Mouse (Mus musculus) 3134 (cell line): ENCODE measurements around the gene Dtnb.

ENCODE experiments used
- DNase-seq: peaks from one replicate; pipeline ENCODE4 v3.0.0-alpha.2; 2011; ENCODE audit warnings: low spot score; ENCODE audit not compliant: insufficient read length; ENCODE audit errors: extremely low read depth

Dtnb gene

GRCm38 (mm10) chr12:3795569-3795968 is 223.4 kb downstream of the Dtnb start:
- DNase-seq: no peak

DNA sequence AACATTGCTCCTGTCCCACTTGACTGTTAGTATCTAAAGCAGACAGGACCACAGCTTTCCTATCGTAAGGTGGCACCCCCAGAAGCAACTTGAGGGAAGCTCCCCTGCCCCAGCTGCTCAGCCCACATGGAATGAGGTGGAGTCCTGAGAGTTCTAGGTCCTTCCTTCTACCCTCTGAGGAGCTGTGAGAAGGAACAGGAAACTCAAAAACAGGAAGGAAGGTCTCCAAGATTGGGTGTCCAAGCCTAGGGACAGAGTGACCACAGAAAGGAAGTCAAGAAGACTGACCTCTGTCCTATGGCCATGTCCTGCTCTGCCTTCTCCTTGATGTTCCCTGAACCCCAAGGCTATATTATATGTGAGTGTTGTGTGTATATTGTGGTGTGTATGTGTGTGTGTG is 227.4 kb downstream of the Dtnb start:
- DNase-seq: no peak

GRCm38 (mm10) chr12:3805852-3806251 is 233.7 kb downstream of the Dtnb start, which contains the start of gene Dnmt3a:
Gene Dnmt3a (plus strand): TSS chr12:3806007.
- no peak for DNase-seq

GRCm38 (mm10) chr12:3806271-3806684 is 234.1 kb downstream of the Dtnb start:
- DNase-seq: peak; percentile 75

GRCm38 (mm10) chr12:3806703-3807547 is 234.7 kb downstream of the Dtnb start:
- DNase-seq: peak; percentile 55

GRCm38 (mm10) chr12:3807548-3808395 is 235.6 kb downstream of the Dtnb start:
- DNase-seq: peak; percentile 21

DNA sequence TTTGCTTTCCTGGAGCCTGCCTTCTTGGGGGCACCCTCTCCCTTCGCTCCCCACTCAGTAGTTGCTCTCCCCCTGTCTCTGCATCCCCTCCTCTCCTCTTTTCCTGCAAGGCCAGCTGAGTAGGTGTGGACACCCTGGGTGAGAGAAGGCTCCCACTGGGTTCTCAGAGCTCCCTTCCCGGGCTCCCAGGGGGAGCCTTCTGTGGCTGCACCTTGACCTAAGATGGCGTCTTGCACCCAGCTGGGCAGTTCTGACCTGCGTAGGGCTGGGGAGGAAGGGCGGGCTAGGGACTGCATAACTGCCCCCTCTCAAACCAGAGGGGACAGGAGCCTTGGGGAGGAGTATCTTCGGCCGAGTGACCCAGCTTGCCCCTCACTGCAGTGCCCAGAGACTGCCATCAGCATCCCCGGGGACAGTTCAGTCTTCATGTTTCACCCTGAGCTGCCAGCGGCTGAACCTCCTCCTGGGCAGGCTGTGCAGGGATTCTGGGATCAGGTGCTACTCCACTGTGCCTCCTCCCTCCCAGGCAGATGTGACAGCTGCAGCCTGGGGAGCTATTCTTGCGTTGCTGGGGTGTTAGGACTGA is 236.3 kb downstream of the Dtnb start:
- DNase-seq: peak; percentile 27

- no peak for DNase-seq
Observed at GRCm38 (mm10) chr12:3809520-3810180, 237.5 kb downstream of the Dtnb start.

DNA sequence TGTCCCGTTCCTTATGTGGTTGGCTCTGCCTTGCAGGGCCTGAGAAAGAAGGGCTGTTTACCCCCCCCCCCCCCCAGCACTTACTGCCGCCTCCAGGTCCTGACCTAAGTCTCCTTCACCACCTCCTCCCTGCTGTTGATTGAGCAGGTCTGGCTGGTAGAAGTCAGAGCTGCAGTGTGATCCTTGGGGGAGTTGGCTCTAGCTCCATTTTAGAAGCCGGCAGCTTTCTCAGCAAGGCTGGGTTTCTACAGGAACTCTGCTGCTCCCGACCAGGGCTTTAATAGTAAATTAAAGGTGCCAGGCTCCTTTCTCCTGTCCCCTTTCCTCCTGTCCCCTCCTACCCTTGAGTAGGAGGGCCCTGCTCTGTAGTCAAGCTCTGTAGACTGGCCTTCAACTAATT is 238.3 kb downstream of the Dtnb start:
- no peak for DNase-seq

GRCm38 (mm10) chr12:3811596-3811995 is 239.4 kb downstream of the Dtnb start:
- DNase-seq: no peak

DNA sequence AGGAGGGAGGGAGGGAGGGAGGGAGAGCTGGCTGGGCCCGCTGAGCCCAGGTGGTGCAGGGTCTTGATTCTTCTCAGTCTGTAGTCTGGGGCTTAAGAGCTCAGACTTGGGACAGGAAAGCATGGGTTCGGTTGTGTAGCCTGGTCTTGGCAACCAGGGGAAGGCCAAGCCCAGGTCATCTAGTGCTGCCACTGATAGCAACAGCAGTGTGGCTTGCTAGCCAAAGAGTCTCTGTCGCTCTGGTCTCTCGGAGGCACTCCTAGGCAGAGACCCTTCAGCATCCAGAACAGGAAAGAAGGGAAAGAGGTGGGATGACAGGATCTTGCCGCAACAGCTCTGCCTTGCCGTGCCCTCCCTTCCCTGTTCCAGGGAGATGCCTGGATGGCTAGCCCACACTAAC is 240.1 kb downstream of the Dtnb start:
- no peak for DNase-seq

- no peak for DNase-seq
Observed at GRCm38 (mm10) chr12:3813138-3813537, 241.0 kb downstream of the Dtnb start.

DNA sequence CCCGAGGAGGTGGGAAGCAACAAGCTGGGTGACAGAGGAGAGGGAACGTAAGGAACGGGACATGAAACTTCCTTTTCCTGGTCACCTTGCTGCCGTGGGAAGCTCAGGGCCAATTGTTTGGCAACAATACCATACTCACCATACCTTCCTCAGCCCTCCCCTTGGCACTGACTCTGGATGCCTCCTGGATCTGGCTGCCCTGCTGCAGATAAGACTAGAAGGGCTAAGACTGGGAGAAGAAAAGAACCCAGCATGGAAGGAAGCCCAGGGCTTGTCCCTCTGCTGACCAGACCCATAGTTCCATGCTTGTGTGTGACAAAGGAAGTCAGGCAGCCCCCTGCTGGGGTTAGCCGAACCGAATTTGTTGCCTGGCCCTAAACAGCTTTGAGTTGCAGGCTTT is 243.2 kb downstream of the Dtnb start:
- DNase-seq: no peak

DNA sequence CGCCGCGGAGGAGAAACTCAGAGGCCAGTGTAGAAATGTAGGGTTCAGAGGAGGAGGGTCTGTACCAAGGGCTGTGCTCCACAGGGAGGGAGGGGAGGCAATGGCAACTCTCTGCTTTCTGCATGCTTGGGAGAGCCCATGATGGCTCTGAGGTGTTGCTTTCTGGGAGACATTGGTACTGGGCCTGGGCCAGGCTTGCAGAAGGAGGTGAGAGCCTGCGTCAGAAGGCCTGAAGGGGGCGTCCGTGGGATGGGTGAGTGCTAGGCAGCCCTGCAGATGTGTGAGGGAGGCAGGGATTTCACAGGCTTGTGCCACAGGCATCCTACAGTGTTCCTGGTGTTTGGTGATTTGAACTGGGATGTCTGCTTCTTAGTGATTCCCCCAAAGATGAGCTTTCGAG is 244.9 kb downstream of the Dtnb start:
- no peak for DNase-seq

DNA sequence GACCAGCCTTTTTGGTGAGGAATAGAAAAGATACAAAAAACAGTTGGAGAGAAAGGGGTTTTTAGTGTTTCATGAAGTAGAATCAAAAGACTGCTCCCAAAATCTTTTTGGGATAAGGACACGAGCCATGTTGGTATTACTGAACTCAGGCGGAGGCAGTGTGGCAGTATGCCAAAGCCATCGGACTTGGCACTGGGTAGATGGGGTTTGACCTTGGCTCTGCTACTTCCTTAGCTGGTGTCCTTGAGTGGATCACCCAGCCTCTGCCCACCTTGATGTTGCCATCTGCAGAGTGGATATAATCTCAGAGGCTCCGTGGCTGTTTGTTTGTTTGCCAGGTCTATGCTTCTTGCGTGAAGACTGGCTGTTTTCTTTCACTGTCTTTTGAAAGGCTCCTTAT is 245.4 kb downstream of the Dtnb start:
- DNase-seq: no peak

GRCm38 (mm10) chr12:3819899-3820298 is 247.7 kb downstream of the Dtnb start:
- DNase-seq: no peak

DNA sequence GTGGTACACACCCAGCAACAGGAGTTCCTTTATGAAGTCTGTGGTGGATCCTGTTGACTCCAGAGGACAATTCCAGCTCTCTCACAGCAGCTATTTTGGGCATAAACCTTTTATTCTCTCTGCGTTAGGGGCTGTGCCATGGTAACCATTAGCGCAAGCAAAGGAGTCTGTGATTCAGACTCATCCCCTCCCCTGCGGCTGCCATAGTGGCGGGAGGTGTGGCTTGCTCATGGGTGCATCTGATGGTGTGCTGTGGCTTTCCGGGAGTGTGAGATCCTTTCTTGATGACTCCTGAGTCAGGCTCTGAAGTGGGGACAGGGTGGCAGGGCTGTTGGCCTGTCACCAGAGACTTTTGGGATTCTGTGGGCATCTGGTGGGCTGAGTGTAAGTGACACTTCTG is 251.2 kb downstream of the Dtnb start:
- no peak for DNase-seq

GRCm38 (mm10) chr12:3824906-3825713 is 252.9 kb downstream of the Dtnb start:
- no peak for DNase-seq

GRCm38 (mm10) chr12:3825714-3826080 is 253.5 kb downstream of the Dtnb start:
- DNase-seq: no peak

- no peak for DNase-seq
Observed at GRCm38 (mm10) chr12:3827771-3828170, 255.6 kb downstream of the Dtnb start.
